Mouse (Mus musculus) kidney, postnatal 14 days (tissue): ENCODE measurements at regions not wholly inside any gene's neighbourhood (a gene's known extent, or its start where the extent isn't known, plus 50 kb on each side); places are given as distances from the start of the nearest gene placed in this dataset.
"Not testable (repeated sequence)": the region's sequence is repeated elsewhere in the genome, so short reads cannot be mapped to it uniquely, and the experiment has no call there.

Source experiments
- DNase-seq: peaks from one replicate; pipeline ENCODE4 v3.0.0; 2022; ENCODE audit warnings: mixed read lengths

DNA sequence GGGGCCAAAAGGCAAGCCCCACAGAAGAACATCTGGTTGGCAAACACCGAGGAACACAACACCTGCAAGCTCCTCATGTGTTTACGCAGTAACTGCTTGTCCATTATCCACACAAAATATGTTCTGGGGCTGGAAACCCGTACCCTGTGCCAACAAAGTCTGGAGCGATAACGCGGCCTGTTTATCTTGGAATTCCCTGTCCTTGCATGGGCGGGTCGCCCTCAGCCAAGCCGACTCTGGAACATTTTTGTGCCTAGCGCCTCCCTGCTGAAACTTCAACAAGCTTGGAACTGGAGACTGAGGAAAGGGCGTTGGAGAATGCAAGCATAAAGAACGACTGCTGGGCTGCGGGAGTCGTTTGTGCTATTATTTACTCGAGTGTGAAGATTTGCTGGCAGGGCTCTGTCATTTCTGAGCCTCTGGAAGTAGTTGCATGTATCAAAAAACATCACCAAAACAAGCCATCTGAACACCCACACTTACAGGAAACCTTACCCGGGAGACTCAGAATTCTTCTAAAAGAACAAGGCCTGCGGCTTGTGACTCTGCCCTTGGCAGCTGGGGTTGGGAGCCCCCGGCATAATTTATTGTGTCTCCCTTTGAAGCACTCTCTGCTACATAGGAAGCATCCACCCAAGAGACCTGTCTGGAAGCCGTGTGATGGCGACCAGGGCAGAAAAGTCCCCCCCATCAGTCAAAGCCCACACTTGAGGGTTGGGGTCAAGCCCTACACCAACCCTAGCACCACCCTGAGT, 338.3 kb upstream of the Rgma start:
- peak; percentile 61 for DNase-seq

DNA sequence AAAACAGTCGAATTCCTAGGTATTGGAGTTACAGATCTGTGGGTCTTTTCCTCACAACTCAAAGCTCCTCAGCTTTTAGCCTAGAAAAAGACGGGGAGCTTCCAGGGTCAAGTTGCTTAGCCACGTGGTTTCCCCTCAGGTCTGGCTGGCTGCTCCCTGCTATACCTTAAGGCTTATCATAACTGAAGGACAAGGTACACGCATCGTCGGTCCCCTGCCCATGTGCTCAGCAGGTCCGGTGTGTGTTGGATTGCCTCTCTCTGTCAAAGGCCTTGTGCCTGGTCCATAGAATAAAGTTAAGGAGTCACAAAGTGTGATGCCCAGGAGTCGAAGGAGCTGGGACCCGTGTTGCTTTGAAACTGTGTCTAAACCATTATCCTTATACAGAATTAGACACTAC, 337.7 kb upstream of the Rgma start:
- DNase-seq = no peak

DNA sequence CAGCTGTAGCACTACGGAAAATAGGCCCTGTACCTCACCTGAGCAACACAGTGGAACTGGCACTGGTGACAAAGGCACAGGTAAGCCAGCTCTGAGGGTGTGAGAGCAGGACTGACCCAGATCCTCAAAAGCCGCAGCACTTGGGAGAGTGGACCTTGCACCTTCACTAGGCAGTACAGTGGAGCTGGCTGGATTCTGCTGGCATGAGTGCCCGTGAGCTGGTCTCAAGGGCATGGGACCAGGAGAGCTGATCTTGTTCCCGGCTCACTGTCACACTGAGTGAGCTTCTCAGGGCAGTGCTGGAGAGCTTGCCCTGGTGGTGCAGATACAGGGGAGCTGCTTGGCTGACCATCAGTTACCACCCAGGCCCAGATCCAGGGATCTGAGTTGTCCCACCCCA, 335.4 kb upstream of the Rgma start:
- peak; percentile 30 for DNase-seq

GRCm38 (mm10) chr7:73044316-73044715, 331.0 kb upstream of the Rgma start:
- DNase-seq = no peak

- DNase-seq = no peak
Measured at GRCm38 (mm10) chr7:73055891-73056290, 319.4 kb upstream of the Rgma start.

GRCm38 (mm10) chr7:73063556-73063955, 311.8 kb upstream of the Rgma start:
- DNase-seq = no peak

DNA sequence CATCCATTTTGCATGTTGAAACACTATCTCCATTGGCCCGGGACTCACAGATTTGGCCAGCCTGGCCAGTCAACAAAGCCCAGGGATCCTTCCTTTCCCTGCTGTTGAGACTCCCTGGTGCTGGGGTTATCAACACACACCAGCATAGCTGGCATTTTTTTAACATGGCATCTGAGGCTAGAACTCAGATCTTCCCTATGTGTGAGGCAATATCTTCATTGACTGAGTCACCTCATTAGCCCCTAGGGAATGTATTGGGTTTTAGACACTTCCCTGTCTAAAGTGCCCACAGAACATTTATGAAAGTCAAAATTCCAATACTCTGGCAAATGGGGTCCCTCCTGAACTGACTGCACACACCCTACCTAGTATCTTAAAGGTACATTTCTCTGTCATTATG, 306.8 kb upstream of the Rgma start:
- no peak for DNase-seq

DNA sequence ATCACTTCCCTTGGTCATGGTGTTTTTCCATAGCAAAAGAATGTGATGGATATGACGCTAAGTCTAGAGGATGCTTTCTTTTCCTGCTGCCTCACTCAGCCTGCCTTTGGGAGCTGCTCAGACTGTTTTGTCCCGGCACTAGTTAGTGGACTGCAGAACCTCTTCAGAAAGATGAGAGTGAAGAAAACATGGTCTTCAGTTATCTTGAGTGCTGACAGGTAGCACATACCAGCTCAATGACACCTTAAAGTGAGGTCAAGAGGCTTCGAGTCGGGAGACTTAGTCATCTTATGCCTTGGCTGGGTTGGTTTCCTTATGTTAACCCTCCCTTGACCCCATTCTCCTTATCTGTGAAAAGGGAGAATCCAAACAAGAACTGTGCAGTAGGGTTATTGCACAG, 306.0 kb upstream of the Rgma start:
- no peak for DNase-seq

- DNase-seq = not testable (repeated sequence)
Measured at GRCm38 (mm10) chr7:73075391-73075790, 299.9 kb upstream of the Rgma start.

- DNase-seq = no peak
Measured at GRCm38 (mm10) chr7:73087496-73088185, 287.7 kb upstream of the Rgma start.

DNA sequence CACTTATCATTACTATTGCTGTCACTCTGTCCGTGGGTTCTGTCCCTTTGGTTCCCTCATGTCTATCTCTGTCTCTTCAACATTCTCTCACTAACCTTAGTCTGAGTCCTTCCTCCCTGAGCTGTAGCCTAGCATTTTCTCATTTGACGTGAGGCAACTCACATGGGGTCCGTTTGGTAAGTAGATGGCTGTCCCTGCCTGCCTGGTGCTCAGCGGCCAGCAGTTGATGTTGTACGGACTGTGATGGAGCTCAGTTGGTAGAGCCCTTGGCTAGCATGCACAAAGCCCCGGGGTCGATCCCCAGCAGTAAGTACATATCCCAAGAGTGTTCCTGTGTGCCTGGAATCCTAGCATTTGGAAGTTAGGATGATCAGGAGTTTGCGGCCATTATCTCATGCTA, 287.0 kb upstream of the Rgma start:
- no peak for DNase-seq

DNA sequence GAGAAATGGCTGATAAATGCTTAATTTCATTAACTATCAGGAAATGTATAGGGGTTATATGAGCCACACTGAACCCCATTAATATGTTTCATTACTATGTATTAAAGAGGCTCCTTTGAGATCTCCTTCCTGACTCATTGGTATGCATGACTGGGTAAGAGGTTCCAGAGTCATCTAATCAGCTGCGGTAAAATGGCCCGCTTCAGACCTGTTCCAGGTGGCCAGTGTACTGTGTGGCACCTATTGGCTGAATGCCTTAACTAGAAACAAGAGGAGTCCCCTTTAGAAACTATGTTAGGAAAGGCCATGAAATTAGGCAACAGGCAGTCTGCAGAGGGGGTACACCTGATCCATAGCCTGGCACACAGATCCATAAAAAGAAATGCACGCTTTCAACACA, 283.6 kb upstream of the Rgma start:
- no peak for DNase-seq

DNA sequence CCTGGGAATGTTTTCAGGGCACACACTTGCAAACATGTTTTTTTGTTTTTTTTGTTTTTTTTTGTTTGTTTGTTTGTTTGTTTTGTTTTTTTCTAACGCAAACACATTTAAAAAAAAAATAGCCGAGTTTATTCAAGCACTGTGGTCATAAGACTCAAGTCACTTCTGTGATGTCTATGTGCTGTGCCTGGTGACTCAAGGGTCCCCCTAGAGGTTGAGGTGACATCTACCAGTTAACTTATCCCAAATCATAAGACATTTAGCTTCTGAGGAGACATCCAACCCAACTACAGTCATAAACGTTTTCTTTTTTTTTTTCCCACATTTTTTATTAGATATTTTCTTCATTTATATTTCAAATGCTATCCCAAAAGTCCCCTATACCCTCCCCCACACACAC, 281.2 kb upstream of the Rgma start:
- DNase-seq = peak; percentile 4

- DNase-seq = peak; percentile 59
Measured at GRCm38 (mm10) chr7:73118871-73119270, 256.4 kb upstream of the Rgma start.

DNA sequence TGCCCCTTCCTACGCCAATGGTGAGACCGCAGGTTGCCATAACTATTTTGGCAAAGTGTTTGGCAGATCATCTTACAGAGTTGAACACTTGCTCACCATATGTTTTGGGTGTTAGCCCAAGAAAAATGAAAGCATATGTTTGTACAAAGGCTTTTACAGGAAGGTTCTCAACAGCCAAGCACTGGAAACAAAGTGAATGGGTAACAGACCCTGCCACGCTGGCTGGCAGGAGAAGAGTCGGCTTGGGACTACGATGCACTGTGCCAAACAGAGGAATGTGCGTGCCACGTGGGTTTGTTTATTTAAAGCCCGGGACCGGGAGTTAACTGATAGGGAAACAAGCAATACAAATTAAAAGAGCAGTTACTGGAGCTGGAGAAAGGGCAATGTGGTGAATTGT, 255.0 kb upstream of the Rgma start:
- no peak for DNase-seq

DNA sequence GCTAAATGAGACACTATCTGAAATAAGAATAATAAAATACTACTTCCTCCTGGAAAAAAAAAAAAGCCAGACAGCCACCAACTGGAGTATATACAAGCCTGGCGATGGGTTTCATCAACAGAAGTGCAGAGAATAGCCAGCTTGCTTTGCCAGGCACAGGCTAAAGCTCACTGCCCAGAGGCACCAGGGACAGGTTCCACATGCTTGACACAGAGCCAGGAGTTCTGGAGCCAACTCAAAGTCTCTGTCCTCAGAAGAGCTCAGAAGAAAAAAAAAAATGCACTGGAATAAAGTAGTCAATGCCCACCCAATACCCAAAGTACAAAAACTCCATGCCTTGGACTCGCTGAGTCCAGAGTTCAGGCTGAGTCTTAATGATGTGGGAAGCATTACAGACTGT, 250.3 kb upstream of the Rgma start:
- peak; percentile 43 for DNase-seq

DNA sequence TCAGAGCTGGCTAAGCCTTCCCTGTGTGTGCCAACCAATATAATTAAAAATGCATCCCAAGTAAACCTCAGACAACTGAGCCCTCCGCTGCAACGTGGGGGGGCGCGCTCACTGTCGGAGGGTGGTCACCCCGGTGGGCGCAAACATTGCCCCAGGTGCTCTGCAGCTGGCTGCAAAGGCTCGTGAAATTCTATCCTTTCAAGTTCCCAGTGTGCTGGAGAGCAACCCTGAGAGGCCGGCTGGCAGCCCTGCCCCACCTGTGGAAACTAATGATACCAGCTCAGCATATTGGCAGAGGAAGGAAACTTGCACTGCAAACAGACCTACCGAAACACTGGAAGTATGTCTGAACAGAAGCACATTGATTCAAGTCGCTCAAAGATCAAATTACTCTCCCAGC, 249.4 kb upstream of the Rgma start:
- DNase-seq = no peak

- DNase-seq = no peak
Measured at GRCm38 (mm10) chr7:73135786-73136185, 239.5 kb upstream of the Rgma start.

DNA sequence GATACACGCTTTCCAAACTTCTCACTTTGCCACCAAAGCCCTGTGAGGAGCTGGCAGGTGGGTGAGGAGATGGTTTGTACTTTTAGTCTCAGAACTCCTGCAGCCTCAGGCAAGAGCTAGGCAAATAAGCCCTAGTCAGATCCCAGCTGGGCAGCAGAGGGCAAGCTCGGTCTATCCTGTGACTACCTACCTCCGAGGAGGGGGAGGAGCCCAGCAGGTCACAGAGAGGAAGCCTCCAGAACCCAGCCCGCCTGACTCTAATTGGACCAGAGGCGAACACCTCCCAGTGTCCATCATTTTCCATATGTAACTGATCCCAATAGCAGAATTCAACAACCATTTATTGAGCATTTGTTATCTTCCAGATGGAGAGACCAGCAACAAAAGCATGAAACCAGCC, 237.0 kb upstream of the Rgma start:
- DNase-seq = no peak

DNA sequence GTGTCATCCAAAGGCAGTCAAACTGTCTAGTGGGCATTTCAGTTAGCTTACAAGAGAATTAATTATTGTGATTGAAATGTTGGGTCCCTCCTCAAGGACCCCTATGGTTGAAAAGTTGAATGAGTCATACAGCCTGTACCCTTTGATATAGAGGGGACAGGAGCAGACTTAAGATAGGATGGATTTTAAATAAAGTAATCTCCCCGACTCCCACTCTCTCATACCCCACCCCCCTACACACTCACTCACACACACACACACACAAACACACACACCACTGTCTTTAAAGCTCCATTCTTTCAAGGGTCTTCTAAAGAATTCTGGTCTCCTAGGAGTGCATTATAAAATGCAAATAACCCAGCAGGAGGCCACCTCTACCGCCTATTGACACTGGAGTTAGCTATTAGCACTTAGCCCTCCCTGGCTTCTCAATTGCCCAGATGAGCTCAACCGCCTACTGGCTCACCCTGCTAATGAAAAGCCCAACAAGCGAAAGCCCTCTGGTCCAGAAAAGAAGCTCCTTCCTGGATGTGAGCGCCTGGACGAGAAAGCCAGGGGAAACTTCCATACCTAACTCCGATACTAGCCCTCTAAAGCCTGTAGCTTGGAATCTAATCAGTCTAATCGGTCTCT, 236.3 kb upstream of the Rgma start:
- no peak for DNase-seq

GRCm38 (mm10) chr7:73139901-73140300, 235.4 kb upstream of the Rgma start:
- no peak for DNase-seq

GRCm38 (mm10) chr7:73141167-73141566, 234.1 kb upstream of the Rgma start:
- peak; percentile 12 for DNase-seq

- no peak for DNase-seq
Measured at GRCm38 (mm10) chr7:73143902-73144301, 231.4 kb upstream of the Rgma start.

DNA sequence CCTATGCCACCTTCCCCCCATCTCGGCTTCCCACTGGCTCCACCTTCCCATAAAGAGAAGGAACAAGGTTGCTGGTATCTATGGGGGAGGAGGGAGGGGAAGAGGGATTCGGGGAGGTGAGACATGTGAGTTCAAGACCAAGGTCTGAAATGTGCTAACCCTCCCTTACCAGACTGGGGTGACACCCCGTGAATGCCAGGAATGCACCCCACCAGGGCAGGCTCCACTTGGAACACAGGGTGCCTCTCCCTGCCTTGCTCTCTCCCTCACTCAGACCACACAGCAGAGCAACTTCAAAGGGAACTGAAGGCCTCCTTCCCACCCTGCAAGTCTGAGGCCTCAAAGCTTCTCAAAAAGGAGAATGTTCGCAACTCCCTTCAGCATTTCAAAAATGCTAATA, 230.5 kb upstream of the Rgma start:
- no peak for DNase-seq
